Mouse (Mus musculus): Measurements from ENCODE around the gene Prr3. TPM values are rescaled to one million over a fixed set of nuclear protein-coding genes. Genes with fewer than 3 reads are reported as not detected.

Prr3 gene
- total and polyA plus RNA-seq, 3 experiments = 4.0 to 32.0 (median 5.5) TPM

GRCm38 (mm10) chr17:35929534-35929933 lies 50.5 kb downstream of the Prr3 start (continued):
- TF ChIP-seq ELF1 (IDR thresholded peaks at IDR 0.05; ENCODE audit: low read depth, low read length) (no peak), NRF1 (IDR thresholded peaks at IDR 0.05; ENCODE audit: low read depth, low read length) (no peak)

DNA sequence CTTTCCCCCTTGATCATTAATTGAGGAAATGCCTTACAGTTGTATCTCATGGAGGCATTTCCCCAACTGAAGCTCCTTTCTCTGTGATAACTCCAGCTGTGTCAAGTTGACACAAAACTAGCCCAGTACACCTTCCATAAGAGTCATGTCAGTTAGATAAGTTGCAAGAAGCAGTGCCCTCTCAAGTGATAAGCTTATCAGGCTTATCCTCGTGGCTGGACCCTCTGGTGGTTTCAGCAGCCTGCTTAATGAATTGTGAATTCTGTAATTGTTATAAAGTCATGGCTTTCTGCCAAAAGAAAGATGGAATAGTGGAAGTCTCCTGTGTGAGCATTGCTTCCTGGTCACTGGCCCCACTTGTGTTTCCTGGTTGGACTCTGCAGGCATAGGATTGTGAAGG lies 52.6 kb downstream of the Prr3 start:
- Histone ChIP-seq H3K27ac (ENCODE audit: insufficient read depth, low read depth) (no peak overlapping the region), H3K36me3 (replicated peaks in 1 of 2; ENCODE audit: control insufficient read depth in 1 of 2, insufficient read depth in 1 of 2, low read length in 1 of 2) (peaks cover 76 to 84% of the 10 kb centered on the region in 2 experiments), H3K4me2 (ENCODE audit: insufficient read depth, low read depth, poor library complexity, severe bottlenecking) (no peak overlapping the region), H3K9ac (ENCODE audit: insufficient read depth, low read depth) (no peak overlapping the region), H3K27me3 (replicated peaks) (no peaks in the 10 kb centered on the region), H3K79me2 (replicated peaks; ENCODE audit: control insufficient read depth, extremely low read depth, insufficient read depth, poor library complexity, severe bottlenecking) (peaks cover 3% of the 10 kb centered on the region), H3K4me1 (ENCODE audit: control insufficient read depth in 1 of 2, insufficient read depth in 2 of 2) (peaks cover 0 to 14% of the 10 kb centered on the region in 2 experiments; a peak in 2 of 4 replicates), H3K4me3 (replicated peaks in 1 of 3; ENCODE audit: low read depth in 2 of 3, low read length in 2 of 3, poor library complexity in 1 of 3) (no peak overlapping the region), H3K9me3 (replicated peaks; ENCODE audit: low read length) (no peaks in the 10 kb centered on the region)
- TF ChIP-seq POLR2AphosphoS2 (IDR thresholded peaks at IDR 0.05; ENCODE audit: low read depth, low read length) (no peak), CTCF (conservative IDR thresholded peaks at IDR 0.05 in 1 of 2, IDR thresholded peaks at IDR 0.05 in 1 of 2; ENCODE audit: low read depth in 2 of 2, low read length in 2 of 2) (no peak), MYC (IDR thresholded peaks at IDR 0.05; ENCODE audit: low read depth, low read length) (no peak), ZC3H11A (IDR thresholded peaks at IDR 0.05; ENCODE audit: low read depth, low read length) (no peak), NELFE (IDR thresholded peaks at IDR 0.05; ENCODE audit: low read depth, low read length) (no peak), EP300 (IDR thresholded peaks at IDR 0.05; ENCODE audit: low read length) (no peak), ZNF384 (IDR thresholded peaks at IDR 0.05; ENCODE audit: low read depth, low read length) (no peak), E2F4 (IDR thresholded peaks at IDR 0.05; ENCODE audit: insufficient replicate concordance, low read depth, low read length) (no peak), PAX5 (IDR thresholded peaks at IDR 0.05; ENCODE audit: low read length) (no peak), ZMIZ1 (IDR thresholded peaks at IDR 0.05; ENCODE audit: low read depth, low read length) (no peak), JUND (conservative IDR thresholded peaks at IDR 0.05; ENCODE audit: low read depth, low read length) (no peak), MXI1 (IDR thresholded peaks at IDR 0.05; ENCODE audit: low read depth, low read length) (no peak)
- in situ Hi-C loops (cut with MboI; ENCODE audit: low pct_ligation_motif_present, low pct_unique_long_range_greater_than_20kb, low sequenced_read_pairs) = no loop called here
- dilution Hi-C loops (cut with MboI; ENCODE audit: extremely low pct_ligation_motif_present, extremely low pct_unique_long_range_greater_than_20kb, low sequenced_read_pairs) = no loop called here
- no peak for DNase-seq (ENCODE audit: extremely low read depth)

GRCm38 (mm10) chr17:35923281-35923680 lies 56.8 kb downstream of the Prr3 start:
- H3K36me3 ChIP-seq (replicated peaks in 1 of 2; ENCODE audit: control insufficient read depth in 1 of 2, insufficient read depth in 1 of 2, low read length in 1 of 2) = peaks cover 50 to 81% of the 10 kb centered on the region in 2 experiments
- H3K4me2 ChIP-seq (ENCODE audit: insufficient read depth, low read depth, poor library complexity, severe bottlenecking) = no peak overlapping the region
- H3K27me3 ChIP-seq (replicated peaks) = no peaks in the 10 kb centered on the region
- no peak overlapping the region for H3K9ac ChIP-seq (ENCODE audit: insufficient read depth, low read depth)
- dilution Hi-C loops (cut with MboI; ENCODE audit: extremely low pct_ligation_motif_present, extremely low pct_unique_long_range_greater_than_20kb, low sequenced_read_pairs) = no loop called here
- H3K9me3 ChIP-seq (replicated peaks; ENCODE audit: low read length) = no peaks in the 10 kb centered on the region
- H3K27ac ChIP-seq (ENCODE audit: insufficient read depth, low read depth) = no peak overlapping the region
- TF ChIP-seq NRF1 (IDR thresholded peaks at IDR 0.05; ENCODE audit: low read depth, low read length) (no peak), SMC3 (IDR thresholded peaks at IDR 0.05; ENCODE audit: low read depth, low read length) (no peak), POLR2A (IDR thresholded peaks at IDR 0.05; ENCODE audit: low read depth, low read length) (peak; percentile 24; the same call in 1 of the 2 replicates), CHD2 (IDR thresholded peaks at IDR 0.05; ENCODE audit: low read length) (no peak), MAFK (IDR thresholded peaks at IDR 0.05; ENCODE audit: insufficient replicate concordance, low read length) (no peak), GABPA (IDR thresholded peaks at IDR 0.05; ENCODE audit: insufficient replicate concordance, low read depth, low read length) (no peak), CHD1 (IDR thresholded peaks at IDR 0.05; ENCODE audit: low read depth, low read length) (no peak)
- H3K4me3 ChIP-seq (replicated peaks in 1 of 3; ENCODE audit: low read depth in 2 of 3, low read length in 2 of 3, poor library complexity in 1 of 3) = no peak overlapping the region
- peaks cover 15% of the 10 kb centered on the region for H3K79me2 ChIP-seq (replicated peaks; ENCODE audit: control insufficient read depth, extremely low read depth, insufficient read depth, poor library complexity, severe bottlenecking)
- in situ Hi-C loops (cut with MboI; ENCODE audit: low pct_ligation_motif_present, low pct_unique_long_range_greater_than_20kb, low sequenced_read_pairs) = no loop called here
- no peak for DNase-seq (ENCODE audit: extremely low read depth)
- H3K4me1 ChIP-seq (ENCODE audit: control insufficient read depth in 1 of 2, insufficient read depth in 2 of 2) = peaks cover 6 to 47% of the 10 kb centered on the region in 2 experiments; a peak in 3 of 4 replicates

Measured in CH12.LX (cell line).